Mouse (Mus musculus): ENCODE results near the gene Jchain.
"Not testable (repeated sequence)": the region's sequence is repeated elsewhere in the genome, so short reads cannot be mapped to it uniquely, and the experiment has no call there.

The Jchain gene

GRCm38 (mm10) chr5:88527657-88528056 lies at the start of gene Jchain:
Jchain (minus strand) TSS chr5:88527891.
- DNase-seq (ENCODE audit: low read depth in 1 of 2, low spot score in 2 of 2), result no peak

GRCm38 (mm10) chr5:88575506-88576338 lies 48.0 kb upstream of the Jchain start:
- DNase-seq (ENCODE audit: low read depth in 1 of 2, low spot score in 2 of 2), result no peak

- DNase-seq (ENCODE audit: low read depth in 1 of 2, low spot score in 2 of 2), result no peak
These were observed 47.1 kb upstream of the Jchain start for GRCm38 (mm10) chr5:88574829-88575228.

- no peak for DNase-seq (ENCODE audit: low read depth in 1 of 2, low spot score in 2 of 2)
These were observed 41.9 kb upstream of the Jchain start for GRCm38 (mm10) chr5:88569541-88569940.

- DNase-seq (ENCODE audit: low read depth in 1 of 2, low spot score in 2 of 2), result no peak
These were observed 38.5 kb upstream of the Jchain start for GRCm38 (mm10) chr5:88566034-88566841.

GRCm38 (mm10) chr5:88565148-88566033 lies 37.7 kb upstream of the Jchain start:
- DNase-seq (ENCODE audit: low read depth in 1 of 2, low spot score in 2 of 2), result peak in 1 of 2 experiments; percentile 22

GRCm38 (mm10) chr5:88564501-88565147 lies 36.9 kb upstream of the Jchain start, which contains the start of gene Rufy3:
Rufy3 (plus strand) TSS chr5:88565040.
- DNase-seq (ENCODE audit: low read depth in 1 of 2, low spot score in 2 of 2), result peak; percentile 27 to 70

GRCm38 (mm10) chr5:88562863-88563780 lies 35.4 kb upstream of the Jchain start:
- DNase-seq (ENCODE audit: low read depth in 1 of 2, low spot score in 2 of 2), result no peak

- DNase-seq (ENCODE audit: low read depth in 1 of 2, low spot score in 2 of 2), result no peak
These were observed 33.6 kb upstream of the Jchain start for GRCm38 (mm10) chr5:88561080-88561814.

GRCm38 (mm10) chr5:88558991-88559390 lies 31.3 kb upstream of the Jchain start:
- DNase-seq (ENCODE audit: low read depth in 1 of 2, low spot score in 2 of 2), result no peak

- DNase-seq (ENCODE audit: low read depth in 1 of 2, low spot score in 2 of 2), result peak; percentile 80 to 89
These were observed 26.6 kb upstream of the Jchain start, which contains the start of gene Utp3 for GRCm38 (mm10) chr5:88554086-88554886. Utp3 (plus strand) TSS chr5:88554462.

- no peak for DNase-seq (ENCODE audit: low read depth in 1 of 2, low spot score in 2 of 2)
These were observed 25.8 kb upstream of the Jchain start for GRCm38 (mm10) chr5:88553271-88554085.

- DNase-seq (ENCODE audit: low read depth in 1 of 2, low spot score in 2 of 2), result no peak
These were observed 17.8 kb upstream of the Jchain start for GRCm38 (mm10) chr5:88545536-88545935.

GRCm38 (mm10) chr5:88544411-88544810 lies 16.7 kb upstream of the Jchain start:
- DNase-seq (ENCODE audit: low read depth in 1 of 2, low spot score in 2 of 2), result not testable (repeated sequence)

- DNase-seq (ENCODE audit: low read depth in 1 of 2, low spot score in 2 of 2), result no peak
These were observed 15.1 kb upstream of the Jchain start for GRCm38 (mm10) chr5:88542651-88543282.

GRCm38 (mm10) chr5:88540845-88541244 lies 13.2 kb upstream of the Jchain start:
- DNase-seq (ENCODE audit: low read depth in 1 of 2, low spot score in 2 of 2), result no peak

- no peak for DNase-seq (ENCODE audit: low read depth in 1 of 2, low spot score in 2 of 2)
These were observed 7.0 kb upstream of the Jchain start for GRCm38 (mm10) chr5:88534697-88535096.

Data from monocyte, adult 2 months (primary cell).